Mouse (Mus musculus) liver, adult 2 months (tissue): Measurements from ENCODE around the gene Gse1.

Source experiments
- CTCF ChIP-seq: fragments of 200-500 bp; IDR thresholded peaks from 2 replicates; pipeline ENCODE4 v1.5.1; 2011; ENCODE audit warnings: low read depth, low read length, control low read depth
- POLR2A ChIP-seq: fragments of 200-500 bp; IDR thresholded peaks from 2 replicates; pipeline ENCODE4 v1.6.1; 2011; ENCODE audit warnings: low read length, control low read depth; ENCODE audit not compliant: insufficient read depth; ENCODE audit errors: extremely low read depth

GRCm38 (mm10) chr8:120630848-120631247 lies 402.6 kb downstream of the Gse1 start:
- TF ChIP-seq POLR2A (no peak), CTCF (no peak)
